In the genomic region with DNA sequence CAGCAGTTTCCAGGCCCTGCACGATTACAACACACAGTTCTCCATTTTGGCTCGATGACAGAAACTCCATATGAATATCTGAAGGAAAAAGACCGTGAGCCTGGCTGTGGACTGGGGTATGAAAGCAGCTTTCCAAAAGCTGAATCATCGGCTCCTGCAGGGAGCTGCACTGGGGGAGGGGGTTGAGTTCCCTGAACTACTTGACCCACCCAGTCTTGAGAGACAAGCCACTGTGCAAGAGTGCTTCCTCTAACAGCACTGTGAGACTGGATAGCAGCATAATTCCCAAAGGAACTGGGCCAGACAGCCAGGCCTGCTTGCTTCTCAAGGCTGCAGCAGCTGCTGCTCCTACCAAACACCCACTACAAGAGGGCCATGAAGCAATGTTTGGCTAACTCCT, we compare ENCODE assay signal across 8 mouse cellular contexts.
DNase-seq lines count a peak whose midpoint lies in the region; ATAC-seq and TF ChIP-seq lines count a peak whose summit lies in the region.

No protein-coding gene starts in this region.

- no peaks in the 10 kb centered on the region for H3K27me3 ChIP-seq in heart, embryonic 14.5 days (ENCODE audit: control insufficient read depth, insufficient read depth, low read length)

- no peak for TF ChIP-seq POLR2A in brain, embryonic 14.5 days (IDR thresholded peaks at IDR 0.05; ENCODE audit: borderline replicate concordance, extremely low read depth, insufficient read depth, insufficient read length, poor library complexity, severe bottlenecking)

- H3K27ac ChIP-seq in heart, embryonic 14.5 days (replicated peaks in 1 of 2; ENCODE audit: control insufficient read depth in 1 of 2, insufficient read depth in 1 of 2, low read depth in 2 of 2, low read length in 2 of 2) = no peak overlapping the region

- H3K4me2 ChIP-seq in heart, embryonic 14.5 days (ENCODE audit: low read length) = no peak overlapping the region

- TF ChIP-seq CTCF in brain, embryonic 14.5 days (IDR thresholded peaks at IDR 0.05; ENCODE audit: borderline replicate concordance, extremely low read depth, insufficient read depth, insufficient read length) = no peak

- no peaks in the 10 kb centered on the region for H3K36me3 ChIP-seq in heart, embryonic 14.5 days (ENCODE audit: control insufficient read depth, insufficient read depth, low read length)

- peak; percentile 53 for DNase-seq in kidney, postnatal 10 days
- no peak for DNase-seq in kidney, postnatal 25 days
- peak; percentile 59 for DNase-seq in brain, embryonic 14.5 days (ENCODE audit: low read depth)
- peak; percentile 28 for DNase-seq in lung, postnatal 25 days (ENCODE audit: low spot score)
- DNase-seq in cerebellum, postnatal 36 days = no peak
- no peak for DNase-seq in kidney, adult 11 months
- no peak for DNase-seq in cerebellum, adult 18-20 months

- WGBS in heart, embryonic 14.5 days = 48% methylated on average over 4 of the region's 4 CpGs

- no peak overlapping the region for H3K9ac ChIP-seq in heart, embryonic 14.5 days (ENCODE audit: low read length)

- 0 out of 4 replicates have a peak, but pooled peaks cover 0 to 3% of the 10 kb centered on the region in 2 experiments for H3K4me1 ChIP-seq in heart, embryonic 14.5 days (ENCODE audit: control insufficient read depth in 2 of 2, insufficient read depth in 2 of 2, low read length in 2 of 2)

- ATAC-seq in heart, embryonic 14.5 days (ENCODE audit: insufficient number of reproducible peaks, insufficient read depth, low FRiP score, low read depth) = peak; percentile 59; the same call in 1 of the 2 replicates

- no peak overlapping the region for H3K4me3 ChIP-seq in heart, embryonic 14.5 days (ENCODE audit: control insufficient read depth in 1 of 2, insufficient read depth in 1 of 2, low read depth in 1 of 2, low read length in 2 of 2)

- H3K9me3 ChIP-seq in heart, embryonic 14.5 days (ENCODE audit: control insufficient read depth, low read length) = no peaks in the 10 kb centered on the region

Comparison
In these comparisons a context has a peak if more than half of its experiments do, and no peak if none do; other contexts are left out.
1. DNase-seq: peak in kidney, postnatal 10 days (single experiment), brain, embryonic 14.5 days (single experiment) and lung, postnatal 25 days (single experiment); none in kidney, postnatal 25 days (0 of 2), cerebellum, postnatal 36 days (0 of 2), kidney, adult 11 months (single experiment) and cerebellum, adult 18-20 months (0 of 2).